In the genomic region with DNA sequence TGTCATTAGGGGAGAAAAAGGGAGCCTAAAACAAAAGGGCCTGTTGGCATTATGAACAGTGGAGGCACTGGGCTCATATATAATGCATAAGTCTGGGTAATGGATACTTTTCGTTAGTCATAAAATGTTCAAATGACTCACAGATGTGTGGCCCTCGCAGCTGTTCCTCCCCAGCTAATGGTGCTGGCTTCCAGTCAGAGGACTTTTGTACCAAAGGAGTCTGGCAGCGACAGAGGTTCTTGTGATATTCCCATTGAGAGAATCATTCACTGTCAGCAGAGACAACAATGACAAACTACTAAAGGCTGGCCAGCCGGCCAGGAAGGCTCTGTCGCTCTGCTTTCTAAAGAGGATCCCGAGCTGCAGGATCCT, we compare ENCODE assay signal across 7 mouse cellular contexts. TPM values are rescaled to one million over a fixed set of nuclear protein-coding genes. Genes with fewer than 3 reads are reported as not detected.
DNase-seq lines count a peak whose midpoint lies in the region; ATAC-seq and TF ChIP-seq lines count a peak whose summit lies in the region.

No protein-coding gene starts in this region.

- no peak for TF ChIP-seq CTCF in forebrain, postnatal 0 days (IDR thresholded peaks at IDR 0.05; ENCODE audit: low read depth)

- H3K4me2 ChIP-seq in forebrain, postnatal 0 days (ENCODE audit: low read depth): no peak overlapping the region

- 16% methylated on average over 6 of the region's 6 CpGs for WGBS in forebrain, postnatal 0 days

- no peaks in the 10 kb centered on the region for H3K36me3 ChIP-seq in forebrain, postnatal 0 days (ENCODE audit: insufficient read depth)

- H3K9me3 ChIP-seq in forebrain, postnatal 0 days (ENCODE audit: low read length): no peaks in the 10 kb centered on the region

- no peak overlapping the region for H3K4me3 ChIP-seq in forebrain, postnatal 0 days (ENCODE audit: low read depth, low read length)

- H3K4me1 ChIP-seq in forebrain, postnatal 0 days (ENCODE audit: insufficient read depth): no peaks in the 10 kb centered on the region

- no peak overlapping the region for H3K9ac ChIP-seq in forebrain, postnatal 0 days

- peak; percentile 38 for DNase-seq in right cerebral cortex, adult 18-20 months
- no peak for DNase-seq in right cerebral cortex, postnatal 36 days (ENCODE audit: low spot score in 2 of 2)
- DNase-seq in forebrain, postnatal 0 days: peak; percentile 57
- peak; percentile 43 for DNase-seq in kidney, postnatal 10 days
- no peak for DNase-seq in urinary bladder, postnatal 14 days (ENCODE audit: low spot score)
- DNase-seq in cerebellum, adult 9-10 months: no peak

- peak; percentile 54; the same call in 1 of the 2 replicates for ATAC-seq in forebrain, postnatal 0 days
- no peak for ATAC-seq in activated CD4-positive, CD25-positive, alpha-beta regulatory T cell, adult 4 months

- H3K27me3 ChIP-seq in forebrain, postnatal 0 days (ENCODE audit: insufficient read depth, low read length): no peaks in the 10 kb centered on the region

- peak overlapping the region; percentile 60; the same call in 1 of the 2 replicates for H3K27ac ChIP-seq in forebrain, postnatal 0 days (ENCODE audit: low read depth, low read length)

RNA-seq across cellular contexts. Expression of a gene that starts 21.5 kb away (rescaled TPM):
- total RNA-seq in forebrain, postnatal 0 days (2014; rRNA removed): 337 and 459 TPM in 2 replicates
- 500 and 583 TPM in 2 replicates for polyA plus RNA-seq in forebrain, postnatal 0 days (2015; fragmentation: Nextera tagmentation; extraction: Ambion mirVana)
- 100 to 1,000 TPM; 248 to 290 TPM for polyA plus RNA-seq in activated CD4-positive, CD25-positive, alpha-beta regulatory T cell, adult 4 months (2017; shearing (Covaris generic))

RNA-seq across cellular contexts. Expression of a gene that starts 21.7 kb away (rescaled TPM):
- 54.4 and 55.7 TPM in 2 replicates for total RNA-seq in forebrain, postnatal 0 days (2014; rRNA removed)
- polyA plus RNA-seq in forebrain, postnatal 0 days (2015; fragmentation: Nextera tagmentation; extraction: Ambion mirVana): 28.7 and 31.7 TPM in 2 replicates
- polyA plus RNA-seq in activated CD4-positive, CD25-positive, alpha-beta regulatory T cell, adult 4 months (2017; shearing (Covaris generic)): 10 to 100 TPM; 14.4 to 16.2 TPM

RNA-seq across cellular contexts. Expression of a gene that starts 23.1 kb away (rescaled TPM):
- 26.1 and 30.6 TPM in 2 replicates for total RNA-seq in forebrain, postnatal 0 days (2014; rRNA removed)
- polyA plus RNA-seq in forebrain, postnatal 0 days (2015; fragmentation: Nextera tagmentation; extraction: Ambion mirVana): 16.7 and 18.5 TPM in 2 replicates
- polyA plus RNA-seq in activated CD4-positive, CD25-positive, alpha-beta regulatory T cell, adult 4 months (2017; shearing (Covaris generic)): 10 to 100 TPM; 42.0 to 44.1 TPM

Comparison
In these comparisons a context has a peak if more than half of its experiments do, and no peak if none do; other contexts are left out.
1. DNase-seq: peak in right cerebral cortex, adult 18-20 months (single experiment), forebrain, postnatal 0 days (single experiment) and kidney, postnatal 10 days (single experiment); none in right cerebral cortex, postnatal 36 days (0 of 2), urinary bladder, postnatal 14 days (single experiment) and cerebellum, adult 9-10 months (single experiment).